Mouse (Mus musculus) mouse embryonic stem cell (cell line): ENCODE data around the gene Ndufs4.

Experiments used
- in situ Hi-C, 2 experiments: fragments of 300-500 bp; cut with MboI; formaldehyde crosslinking; loops; 1 replicate in 1 of 2; 3 replicates in 1 of 2; pipeline ENCODE4 v1.14.3; 2019 to 2020; ENCODE audit warnings: low sequenced_read_pairs in 2 of 2, low pct_unique_long_range_greater_than_20kb in 1 of 2, mixed read lengths in 1 of 2; ENCODE audit not compliant: unreplicated experiment in 1 of 2

The Ndufs4 gene

GRCm38 (mm10) chr13:114260486-114261205 is 127.4 kb downstream of the Ndufs4 start:
- in situ Hi-C loops: no loop called here

GRCm38 (mm10) chr13:114254697-114255096 is 133.4 kb downstream of the Ndufs4 start:
- in situ Hi-C loops: no loop called here
